Mouse (Mus musculus): ENCODE measurements around the gene Gm37596. TPM values are rescaled to one million over a fixed set of nuclear protein-coding genes. Genes with fewer than 3 reads are reported as not detected.

Gene Gm37596
- not detected in 2 replicates for polyA plus RNA-seq (2012; rRNA removed; ENCODE audit: low replicate concordance)

DNA sequence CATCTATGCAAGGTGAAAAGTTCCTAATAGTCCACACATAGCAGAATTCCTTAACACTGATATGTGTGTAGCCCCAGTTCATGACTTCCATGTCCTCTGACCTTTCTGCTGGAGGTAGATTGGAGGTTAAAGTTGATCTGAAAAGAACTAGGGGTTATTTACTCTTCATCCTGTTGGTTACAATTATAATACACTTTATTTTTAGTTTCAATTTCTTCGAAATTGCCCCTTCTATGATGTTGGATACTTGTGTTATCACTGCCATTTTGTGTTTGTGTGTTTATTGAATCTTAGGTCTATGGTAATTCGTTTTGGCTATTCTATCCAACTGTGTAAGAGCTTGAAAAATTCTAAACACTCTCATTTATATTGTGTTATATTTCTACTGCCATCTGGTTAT lies at the start of gene Gm37596:
Gene Gm37596 (minus strand): TSS at position 101 of the 400 bp plus-strand sequence.

DNA sequence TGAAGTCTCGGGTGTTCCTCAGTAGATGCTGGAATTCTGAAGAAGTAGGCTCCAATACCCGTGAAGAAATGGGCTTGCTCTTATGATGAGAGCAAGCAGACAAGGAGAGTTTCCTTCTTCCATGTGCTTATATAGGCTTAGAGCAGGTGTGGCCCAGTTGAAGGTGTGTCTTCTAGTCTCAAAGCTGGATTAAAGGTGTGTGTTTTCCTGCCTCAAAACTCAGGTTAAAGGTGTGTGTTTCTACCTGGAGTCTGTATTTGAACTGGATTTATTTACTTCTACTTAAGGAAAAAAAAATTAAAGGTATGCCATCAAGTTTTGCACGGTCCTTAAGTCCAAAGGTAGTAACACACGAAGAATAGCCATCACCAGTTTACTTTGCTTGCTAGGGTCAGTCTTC lies 16.7 kb downstream of the Gm37596 start, which contains the start of gene Tdpoz1:
Gene Tdpoz1 (minus strand): TSS at position 101 of the 400 bp plus-strand sequence.

DNA sequence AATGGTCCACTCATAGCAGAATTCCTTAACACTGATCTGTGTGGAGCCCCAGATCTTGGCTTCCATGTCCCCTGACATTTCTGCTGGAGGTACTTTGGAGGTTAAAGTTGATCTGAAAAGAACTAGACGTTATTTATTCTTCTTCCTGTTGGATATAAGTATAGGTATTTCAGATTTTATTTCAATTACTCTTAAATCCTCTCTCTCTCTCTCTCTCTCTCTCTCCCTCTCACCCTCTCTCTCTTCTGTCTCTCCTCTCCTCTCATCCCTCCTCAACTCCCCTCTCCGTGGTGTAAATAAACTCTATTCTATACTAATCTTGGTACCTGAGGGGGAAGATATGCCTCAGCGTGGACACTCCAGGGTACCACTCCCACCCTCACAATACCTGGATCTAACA lies 40.3 kb downstream of the Gm37596 start, which contains the start of gene Tdpoz2:
Gene Tdpoz2 (minus strand): TSS at position 101 of the 400 bp plus-strand sequence.

Other genes starting within 250 kb of the Gm37596 start
- gene Tchhl1, start 224.3 kb downstream of the Gm37596 start, polyA plus RNA-seq (2012; rRNA removed; ENCODE audit: low replicate concordance): not detected in 2 replicates
- gene S100a11, start 172.6 kb downstream of the Gm37596 start, polyA plus RNA-seq (2012; rRNA removed; ENCODE audit: low replicate concordance): 208 and 437 TPM in 2 replicates
- 77.1 and 139 TPM in 2 replicates for gene S100a10, start 138.0 kb downstream of the Gm37596 start, polyA plus RNA-seq (2012; rRNA removed; ENCODE audit: low replicate concordance)
- not detected in 2 replicates for gene Tdpoz2, start 40.4 kb downstream of the Gm37596 start, polyA plus RNA-seq (2012; rRNA removed; ENCODE audit: low replicate concordance)
- not detected in 2 replicates for gene Tdpoz1, start 16.8 kb downstream of the Gm37596 start, polyA plus RNA-seq (2012; rRNA removed; ENCODE audit: low replicate concordance)
- gene Gm5773, start 79.9 kb upstream of the Gm37596 start, polyA plus RNA-seq (2012; rRNA removed; ENCODE audit: low replicate concordance): not detected in 2 replicates
- not detected in 2 replicates for gene Tdpoz4, start 103.3 kb upstream of the Gm37596 start, polyA plus RNA-seq (2012; rRNA removed; ENCODE audit: low replicate concordance)
- gene Tdpoz3, start 132.9 kb upstream of the Gm37596 start, polyA plus RNA-seq (2012; rRNA removed; ENCODE audit: low replicate concordance): not detected in 2 replicates